Mouse (Mus musculus) kidney, embryonic 14.5 days (tissue): ENCODE data around the gene Catsperd. TPM values are rescaled to one million over a fixed set of nuclear protein-coding genes. Genes with fewer than 3 reads are reported as not detected.
"Not testable (repeated sequence)": the region's sequence is repeated elsewhere in the genome, so short reads cannot be mapped to it uniquely, and the experiment has no call there.

Experiments
- ATAC-seq: fragments of 200-750 bp; cut with Nextera tagmentation; 2 replicates; pipeline ENCODE4 v1.8.0; 2017; ENCODE audit warnings: moderate number of reproducible peaks, mild to moderate bottlenecking, moderate TSS enrichment, moderate library complexity; ENCODE audit not compliant: low FRiP score, low TSS enrichment
- H3K27ac ChIP-seq: fragments of 300-500 bp; sonication (generic); 2 replicates; pipeline ENCODE4 v1.5.1; 2014; ENCODE audit warnings: low read depth, mild to moderate bottlenecking, low read length, moderate library complexity, mixed read lengths
- H3K27me3 ChIP-seq: fragments of 300-500 bp; sonication (generic); 2 replicates; pipeline ENCODE4 v1.6.1; 2014; ENCODE audit warnings: mild to moderate bottlenecking, low read length; ENCODE audit not compliant: control insufficient read depth, insufficient read depth
- H3K36me3 ChIP-seq: fragments of 300-500 bp; sonication (generic); 2 replicates; pipeline ENCODE4 v1.6.1; 2014; ENCODE audit warnings: low read length, mixed read lengths; ENCODE audit not compliant: control insufficient read depth, insufficient read depth
- H3K4me1 ChIP-seq: fragments of 300-500 bp; sonication (generic); 2 replicates; pipeline ENCODE4 v1.6.1; 2014; ENCODE audit warnings: low read length, mixed read lengths; ENCODE audit not compliant: control insufficient read depth, insufficient read depth
- H3K4me2 ChIP-seq: fragments of 300-500 bp; sonication (generic); replicated peaks from 2 replicates; pipeline ENCODE4 v1.6.1; 2014; ENCODE audit warnings: low read depth, mild to moderate bottlenecking, low read length
- H3K4me3 ChIP-seq: fragments of 300-500 bp; sonication (generic); 2 replicates; pipeline ENCODE4 v1.5.1; 2014; ENCODE audit warnings: mild to moderate bottlenecking, low read length
- H3K9ac ChIP-seq: fragments of 300-500 bp; sonication (generic); 2 replicates; pipeline ENCODE4 v1.6.1; 2014; ENCODE audit warnings: low read depth, mild to moderate bottlenecking, low read length, moderate library complexity
- H3K9me3 ChIP-seq: fragments of 300-500 bp; sonication (generic); 2 replicates; pipeline ENCODE4 v1.6.1; 2016; ENCODE audit warnings: low read length; ENCODE audit not compliant: control insufficient read depth
- WGBS: fragments of 180-500 bp; shearing (Covaris S2); extraction: QIAGEN DNeasy Blood & Tissue Kit; methylation state at CpG from one replicate; pipeline ENCODE4 v1.1.7; 2014; 5-methylcytosine and 5-hydroxymethylcytosine counted together
- polyA plus RNA-seq: library from polyadenylated mRNA; unstranded; fragments of >200 nt; fragmentation: Nextera tagmentation; extraction: Ambion mirVana; gene quantifications from 2 replicates; pipeline ENCODE4 v1.2.1, GENCODE M21; 2014

Gene Catsperd
- polyA plus RNA-seq, 1 experiment from 2014 or later: 1.2 TPM

DNA sequence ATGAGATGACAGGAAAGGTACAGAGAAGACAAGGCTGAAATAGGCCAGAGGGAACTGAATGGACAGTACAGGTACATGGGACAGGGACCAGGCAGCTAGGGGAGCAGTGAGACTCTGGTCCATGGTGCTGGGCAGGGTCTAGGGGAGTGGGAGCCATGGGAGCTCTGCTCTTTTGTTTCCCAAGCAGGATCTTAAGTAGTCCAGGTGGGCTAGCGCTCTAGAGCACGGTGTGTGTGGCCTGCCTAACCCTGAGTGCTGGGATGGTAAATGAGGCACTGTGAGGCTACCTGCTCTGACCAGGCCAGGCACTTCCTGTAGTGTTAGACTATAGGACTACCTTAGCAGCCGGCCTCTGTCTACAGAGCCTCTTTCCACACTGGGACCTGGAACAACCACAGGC is 11.2 kb upstream of the Catsperd start:
- Histone ChIP-seq H3K4me2 (no peak overlapping the region), H3K4me3 (no peak overlapping the region), H3K4me1 (peaks cover 12% of the 10 kb centered on the region), H3K27ac (no peak overlapping the region), H3K9me3 (no peaks in the 10 kb centered on the region), H3K36me3 (peaks cover 75% of the 10 kb centered on the region), H3K9ac (no peak overlapping the region), H3K27me3 (no peaks in the 10 kb centered on the region)
- no peak for ATAC-seq
- WGBS: 88% methylated on average over 3 of the region's 3 CpGs

- Histone ChIP-seq H3K9me3 (no peaks in the 10 kb centered on the region), H3K4me1 (peaks cover 12% of the 10 kb centered on the region), H3K9ac (no peak overlapping the region), H3K27me3 (no peaks in the 10 kb centered on the region), H3K4me3 (no peak overlapping the region), H3K27ac (no peak overlapping the region), H3K4me2 (no peak overlapping the region), H3K36me3 (peaks cover 84% of the 10 kb centered on the region)
- no peak for ATAC-seq
- WGBS: 71% methylated on average over 8 of the region's 8 CpGs
Measured at GRCm38 (mm10) chr17:56617628-56618027, 10.3 kb upstream of the Catsperd start.

GRCm38 (mm10) chr17:56625495-56625894 is 2.4 kb upstream of the Catsperd start:
- no peaks in the 10 kb centered on the region for H3K9me3 ChIP-seq
- peaks cover 11% of the 10 kb centered on the region for H3K4me1 ChIP-seq
- H3K36me3 ChIP-seq: peaks cover 36% of the 10 kb centered on the region
- H3K4me3 ChIP-seq: peak overlapping the region; percentile 79
- H3K9ac ChIP-seq: no peak overlapping the region
- peak overlapping the region; percentile 66 for H3K4me2 ChIP-seq
- H3K27me3 ChIP-seq: no peaks in the 10 kb centered on the region
- whole genome bisulfite sequencing: 87% methylated on average over 3 of the region's 3 CpGs
- no peak for ATAC-seq
- H3K27ac ChIP-seq: no peak overlapping the region

GRCm38 (mm10) chr17:56626260-56626659 is 1.7 kb upstream of the Catsperd start:
- under 1% methylated on average over 27 of the region's 32 CpGs for WGBS
- ATAC-seq: no peak
- peak overlapping the region; percentile 79 for H3K4me3 ChIP-seq
- peaks cover 11% of the 10 kb centered on the region for H3K4me1 ChIP-seq
- H3K4me2 ChIP-seq: peak overlapping the region; percentile 66
- H3K36me3 ChIP-seq: peaks cover 29% of the 10 kb centered on the region
- 0 out of 2 replicates have a peak overlapping the region, but pooled peaks have one; percentile 2 for H3K27ac ChIP-seq
- peak overlapping the region; percentile 82 for H3K9ac ChIP-seq
- H3K27me3 ChIP-seq: no peaks in the 10 kb centered on the region
- no peaks in the 10 kb centered on the region for H3K9me3 ChIP-seq

- no peaks in the 10 kb centered on the region for H3K9me3 ChIP-seq
- no peaks in the 10 kb centered on the region for H3K27me3 ChIP-seq
- peak within 1 kb of the TSS; percentile 82 for H3K9ac ChIP-seq
- peak within 1 kb of the TSS; percentile 75; the same call in 1 of the 2 replicates for H3K27ac ChIP-seq
- peak within 1 kb of the TSS; percentile 66 for H3K4me2 ChIP-seq
- H3K36me3 ChIP-seq: peaks cover 23% of the 10 kb centered on the region
- H3K4me3 ChIP-seq: peak within 1 kb of the TSS; percentile 79
- peaks cover 11% of the 10 kb centered on the region for H3K4me1 ChIP-seq
- ATAC-seq: peak; percentile 93
- WGBS: under 1% methylated on average over 51 of the region's 51 CpGs
Measured at GRCm38 (mm10) chr17:56626754-56627470, 1.0 kb upstream of the Catsperd start, which contains the start of gene Lonp1. Lonp1 (minus strand) TSS chr17:56626887.

- not testable (repeated sequence) for H3K4me3 ChIP-seq, H3K4me2 ChIP-seq, H3K27me3 ChIP-seq, H3K36me3 ChIP-seq, ATAC-seq, H3K9me3 ChIP-seq, H3K27ac ChIP-seq, H3K4me1 ChIP-seq, H3K9ac ChIP-seq
- 88% methylated on average over 27 of the region's 27 CpGs for WGBS
Measured at GRCm38 (mm10) chr17:56629800-56630781, 2.1 kb downstream of the Catsperd start.

DNA sequence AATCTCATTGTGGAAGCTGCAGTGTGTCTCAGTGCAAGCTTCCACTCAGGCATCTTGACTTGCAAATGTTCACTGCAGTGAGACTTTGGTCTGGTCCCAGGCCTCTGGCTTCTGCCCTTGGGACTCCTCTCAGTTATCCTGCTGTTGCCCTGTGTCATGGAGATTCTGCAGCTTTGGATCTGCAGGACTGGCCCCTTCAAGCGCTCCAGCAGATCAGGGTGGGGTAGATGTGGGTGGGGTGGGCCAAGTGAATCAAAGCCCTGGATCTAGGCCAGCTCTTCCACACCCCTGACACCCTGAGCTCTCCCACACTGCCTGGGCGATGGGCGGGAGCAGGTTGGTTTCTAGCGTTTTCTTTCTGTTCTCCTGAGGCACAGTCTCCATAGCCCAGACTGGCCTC is 3.9 kb downstream of the Catsperd start:
- Histone ChIP-seq H3K4me3 (no peak overlapping the region), H3K4me1 (no peaks in the 10 kb centered on the region), H3K27ac (no peak overlapping the region), H3K9ac (no peak overlapping the region), H3K36me3 (no peaks in the 10 kb centered on the region), H3K27me3 (no peaks in the 10 kb centered on the region), H3K4me2 (no peak overlapping the region), H3K9me3 (no peaks in the 10 kb centered on the region)
- ATAC-seq: no peak
- WGBS: 54% methylated on average over 4 of the region's 4 CpGs

DNA sequence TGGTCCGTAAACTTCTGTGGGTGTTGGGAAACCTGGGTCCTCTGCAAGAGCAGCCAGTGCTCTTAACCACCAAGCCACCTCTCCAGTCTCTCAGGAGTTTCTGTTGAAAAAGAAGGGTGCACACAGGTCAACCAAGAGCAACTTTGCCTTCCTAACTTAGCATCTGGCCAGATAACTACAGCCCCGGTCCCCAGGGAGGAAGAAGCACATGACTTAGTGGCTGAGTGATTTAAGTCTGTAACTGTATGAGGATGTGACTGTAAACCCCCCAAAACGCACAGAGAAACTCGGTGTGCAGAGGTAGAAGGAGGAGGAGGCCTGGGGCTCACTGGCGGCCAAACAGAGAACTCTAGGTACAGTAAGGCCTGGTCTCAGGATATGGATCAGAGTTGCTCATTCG is 6.1 kb downstream of the Catsperd start:
- no peaks in the 10 kb centered on the region for H3K4me1 ChIP-seq
- H3K4me3 ChIP-seq: no peak overlapping the region
- 86% methylated on average over 6 of the region's 6 CpGs for WGBS
- no peak for ATAC-seq
- no peaks in the 10 kb centered on the region for H3K36me3 ChIP-seq
- H3K4me2 ChIP-seq: no peak overlapping the region
- no peaks in the 10 kb centered on the region for H3K27me3 ChIP-seq
- no peak overlapping the region for H3K27ac ChIP-seq
- H3K9ac ChIP-seq: no peak overlapping the region
- H3K9me3 ChIP-seq: no peaks in the 10 kb centered on the region

GRCm38 (mm10) chr17:56643237-56643636 is 15.3 kb downstream of the Catsperd start:
- no peaks in the 10 kb centered on the region for H3K27me3 ChIP-seq
- ATAC-seq: no peak
- no peak overlapping the region for H3K9ac ChIP-seq
- no peaks in the 10 kb centered on the region for H3K4me1 ChIP-seq
- H3K27ac ChIP-seq: no peak overlapping the region
- WGBS: 79% methylated on average over 4 of the region's 4 CpGs
- no peaks in the 10 kb centered on the region for H3K9me3 ChIP-seq
- H3K36me3 ChIP-seq: no peaks in the 10 kb centered on the region
- no peak overlapping the region for H3K4me3 ChIP-seq
- H3K4me2 ChIP-seq: no peak overlapping the region
